Mouse (Mus musculus) C2C12 (cell line): Measurements from ENCODE around the gene Ttll13. TPM values are rescaled to one million over a fixed set of nuclear protein-coding genes. Genes with fewer than 3 reads are reported as not detected.

Experiments used
- H3K27me3 ChIP-seq: one replicate; pipeline ENCODE4 v1.6.1; 2011; ENCODE audit not compliant: control insufficient read depth, insufficient read depth, insufficient read length
- H3K36me3 ChIP-seq: one replicate; pipeline ENCODE4 v1.6.1; 2011; ENCODE audit not compliant: control insufficient read depth, insufficient read depth
- H3K4me3 ChIP-seq: one replicate; pipeline ENCODE4 v1.5.1; 2011; ENCODE audit warnings: mild to moderate bottlenecking, control low read depth; ENCODE audit not compliant: poor library complexity, insufficient read depth, severe bottlenecking
- H3K79me2 ChIP-seq: one replicate; pipeline ENCODE4 v1.6.1; 2011; ENCODE audit not compliant: control insufficient read depth, insufficient read depth
- H3K79me3 ChIP-seq: one replicate; pipeline ENCODE4 v1.6.1; 2011; ENCODE audit warnings: low read depth, control low read depth
- H3ac ChIP-seq: one replicate; pipeline ENCODE3; 2011; ENCODE audit warnings: low read depth; ENCODE audit not compliant: control insufficient read depth, insufficient read length
- CEBPB ChIP-seq: IDR thresholded peaks from one replicate; pipeline ENCODE4 v1.6.1; 2011; ENCODE audit warnings: low read depth, mild to moderate bottlenecking, control low read depth, moderate library complexity
- CTCF ChIP-seq: IDR thresholded peaks from one replicate; pipeline ENCODE4 v1.5.1; 2011; ENCODE audit not compliant: control insufficient read depth, insufficient read depth, insufficient read length
- FOSL1 ChIP-seq: IDR thresholded peaks from one replicate; pipeline ENCODE4 v1.8.0; 2011; ENCODE audit warnings: mild to moderate bottlenecking, low read length; ENCODE audit not compliant: poor library complexity, insufficient read depth, severe bottlenecking
- MAX ChIP-seq: IDR thresholded peaks from one replicate; pipeline ENCODE4 v1.6.1; 2011; ENCODE audit warnings: mild to moderate bottlenecking, control low read depth
- MYOD1 ChIP-seq: IDR thresholded peaks from one replicate; pipeline ENCODE4 v1.6.1; 2011; ENCODE audit warnings: low read depth; ENCODE audit not compliant: control insufficient read depth, insufficient read length
- MYOG ChIP-seq: IDR thresholded peaks from one replicate; pipeline ENCODE4 v1.6.1; 2011; ENCODE audit not compliant: control insufficient read depth, insufficient read length; ENCODE audit errors: extremely low read depth
- USF1 ChIP-seq: IDR thresholded peaks from one replicate; pipeline ENCODE4 v1.6.1; 2011; ENCODE audit warnings: low read depth, mild to moderate bottlenecking, control low read depth, moderate library complexity
- polyA plus RNA-seq: library from polyadenylated mRNA; unstranded; fragments of >200 nt; fragmentation: generic; extraction: Trizol; gene quantifications from one replicate; pipeline ENCODE4 v1.2.1, GENCODE M21; 2012; ENCODE audit warnings: missing spikeins

The Ttll13 gene
- polyA plus RNA-seq, 1 experiment: not detected

DNA sequence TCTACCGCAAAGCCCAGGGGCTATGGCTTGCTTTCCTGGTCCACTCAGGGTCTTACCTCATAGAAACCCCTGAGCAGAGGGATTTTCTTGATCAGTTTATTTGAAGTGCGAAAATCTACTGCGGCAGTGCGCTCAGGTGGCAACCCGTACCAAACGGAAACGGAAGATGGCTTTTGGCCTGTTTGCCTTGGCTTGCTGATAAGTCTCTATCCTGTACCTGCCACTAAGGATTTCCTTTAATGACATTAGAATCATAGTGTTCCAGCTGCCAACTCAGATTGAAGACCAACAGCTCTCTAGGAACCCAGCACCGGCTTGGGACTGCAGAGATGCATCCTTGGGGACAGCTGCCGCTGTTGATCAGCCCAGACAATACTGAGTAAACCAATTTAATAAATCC is 12.4 kb upstream of the Ttll13 start:
- Histone ChIP-seq H3K36me3 (peaks cover under 1% of the 10 kb centered on the region), H3ac (no peak overlapping the region), H3K79me2 (peaks cover 14% of the 10 kb centered on the region), H3K27me3 (no peaks in the 10 kb centered on the region), H3K79me3 (peaks cover 2% of the 10 kb centered on the region), H3K4me3 (no peak overlapping the region)
- TF ChIP-seq MYOD1: no peak
- no peak for TF ChIP-seq CTCF
- TF ChIP-seq MAX: no peak

DNA sequence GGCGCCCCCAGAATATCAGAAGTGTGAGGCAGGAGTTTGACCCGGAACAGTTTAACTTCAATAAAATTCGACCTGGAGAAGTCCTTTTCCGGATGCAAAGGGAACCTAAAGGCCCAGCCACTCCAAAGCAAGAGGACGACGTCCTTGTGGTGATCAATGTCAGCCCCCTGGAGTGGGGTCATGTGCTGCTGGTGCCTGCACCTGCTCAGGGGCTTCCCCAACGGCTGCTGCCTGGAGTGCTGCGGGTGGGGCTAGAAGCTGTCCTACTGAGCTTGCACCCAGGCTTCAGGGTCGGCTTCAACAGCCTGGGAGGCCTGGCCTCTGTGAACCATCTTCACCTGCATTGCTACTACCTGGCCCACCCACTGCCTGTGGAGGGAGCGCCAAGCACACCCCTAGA is 7.6 kb upstream of the Ttll13 start:
- Histone ChIP-seq H3K79me3 (no peaks in the 10 kb centered on the region), H3ac (no peak overlapping the region), H3K79me2 (peaks cover 5% of the 10 kb centered on the region), H3K27me3 (no peaks in the 10 kb centered on the region), H3K4me3 (no peak overlapping the region), H3K36me3 (no peaks in the 10 kb centered on the region)
- TF ChIP-seq CTCF: no peak

DNA sequence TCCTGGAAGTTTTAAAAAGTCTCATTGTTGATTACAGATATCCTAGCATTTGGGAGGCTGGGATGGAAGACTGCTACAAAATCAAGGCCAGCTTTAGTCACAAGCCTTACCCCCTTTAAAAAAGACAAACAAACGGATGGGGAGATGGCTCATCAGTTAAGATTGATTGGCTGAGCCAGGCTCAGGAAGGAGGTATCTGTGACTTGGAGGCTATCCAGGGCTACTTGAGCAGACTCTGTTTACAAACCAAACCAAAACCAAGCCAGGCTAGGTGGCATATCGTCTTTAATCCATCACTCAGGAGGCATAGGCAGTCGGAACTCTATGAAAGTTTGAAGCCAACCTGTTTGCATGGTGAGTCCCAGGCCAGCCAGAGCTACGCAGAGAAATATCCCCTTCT is 4.5 kb upstream of the Ttll13 start:
- Histone ChIP-seq H3K4me3 (no peak overlapping the region), H3K27me3 (no peaks in the 10 kb centered on the region)

DNA sequence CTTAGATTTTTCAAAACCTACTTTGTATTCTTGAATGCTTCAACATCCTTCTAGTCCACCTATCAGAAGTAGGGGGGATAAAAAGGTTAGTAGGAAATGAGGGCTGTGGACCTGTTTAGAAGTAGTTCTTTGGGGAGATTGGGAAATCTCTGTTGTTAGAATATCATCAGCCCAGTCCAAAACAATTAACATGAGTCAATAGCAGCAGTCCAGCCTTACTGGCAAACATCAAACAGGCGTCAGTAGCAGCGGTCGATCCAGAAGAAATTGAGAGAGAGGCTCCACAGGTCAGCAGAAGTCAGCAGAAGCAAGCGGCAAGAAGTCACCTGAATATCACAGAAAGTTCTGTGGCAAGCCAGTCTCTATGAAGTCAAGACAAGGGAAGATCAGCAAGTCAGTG is 1.3 kb upstream of the Ttll13 start:
- no peaks in the 10 kb centered on the region for H3K27me3 ChIP-seq
- H3K4me3 ChIP-seq: no peak overlapping the region
- H3K36me3 ChIP-seq: no peaks in the 10 kb centered on the region
- TF ChIP-seq MYOG: no peak
- no peaks in the 10 kb centered on the region for H3K79me3 ChIP-seq
- H3ac ChIP-seq: no peak overlapping the region
- no peaks in the 10 kb centered on the region for H3K79me2 ChIP-seq

More for the DNA sequence above, 4.5 kb upstream of the Ttll13 start:
- Histone ChIP-seq H3K79me2 (no peaks in the 10 kb centered on the region), H3ac (no peak overlapping the region), H3K79me3 (no peaks in the 10 kb centered on the region), H3K36me3 (no peaks in the 10 kb centered on the region)
- no peak for TF ChIP-seq FOSL1
- TF ChIP-seq MYOD1: no peak
- no peak for TF ChIP-seq MAX
- TF ChIP-seq CTCF: no peak
- TF ChIP-seq CEBPB: no peak
- no peak for TF ChIP-seq MYOG
- TF ChIP-seq USF1: no peak

DNA sequence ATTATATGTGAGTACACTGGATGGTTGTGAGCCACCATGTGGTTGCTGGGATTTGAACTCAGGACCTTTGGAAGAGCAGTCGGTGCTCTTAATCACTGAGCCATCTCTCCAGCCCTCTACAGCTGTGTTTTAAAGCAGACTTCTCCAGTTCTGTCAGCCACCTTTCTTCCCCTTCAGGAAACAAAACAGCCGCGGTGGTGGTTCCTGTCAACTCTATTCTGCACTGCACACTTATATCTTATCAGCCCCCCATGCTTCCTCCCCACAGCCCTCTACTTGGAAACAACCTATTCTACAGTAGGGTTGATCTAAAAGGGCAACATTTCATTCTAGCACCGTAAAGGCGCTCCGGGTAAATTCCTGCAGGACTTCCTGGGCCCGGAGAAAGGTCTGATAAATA is 683 bp downstream of the Ttll13 start:
- no peaks in the 10 kb centered on the region for H3K36me3 ChIP-seq
- no peak overlapping the region for H3K4me3 ChIP-seq
- TF ChIP-seq CTCF: no peak
- no peak for TF ChIP-seq MYOG
- TF ChIP-seq MAX: no peak
- TF ChIP-seq CEBPB: no peak
- TF ChIP-seq FOSL1: no peak
- TF ChIP-seq USF1: no peak
- no peak for TF ChIP-seq MYOD1

DNA sequence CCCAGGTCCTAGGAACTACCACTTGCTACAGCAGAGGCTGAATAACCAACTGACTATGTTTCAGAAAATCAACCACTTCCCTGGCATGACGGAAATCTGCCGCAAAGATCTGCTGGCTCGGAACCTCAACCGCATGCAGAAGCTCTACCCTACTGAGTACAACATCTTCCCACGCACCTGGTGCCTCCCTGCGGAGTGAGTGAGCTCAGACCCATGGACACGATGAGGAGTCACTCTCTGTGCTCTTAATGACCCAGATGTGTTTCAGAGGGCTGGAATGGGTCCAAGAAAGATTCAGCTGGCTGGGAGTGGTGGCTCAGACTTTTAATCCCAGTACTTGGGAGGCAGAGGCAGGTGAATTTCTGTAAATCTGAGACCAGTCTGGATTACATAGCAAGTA is 6.3 kb downstream of the Ttll13 start:
- no peaks in the 10 kb centered on the region for H3K27me3 ChIP-seq
- H3K36me3 ChIP-seq: no peaks in the 10 kb centered on the region
- no peaks in the 10 kb centered on the region for H3K79me3 ChIP-seq
- no peak overlapping the region for H3ac ChIP-seq
- H3K4me3 ChIP-seq: no peak overlapping the region
- H3K79me2 ChIP-seq: no peaks in the 10 kb centered on the region
- TF ChIP-seq CTCF: no peak
- no peak for TF ChIP-seq MYOG
- no peak for TF ChIP-seq MAX
- no peak for TF ChIP-seq CEBPB
- TF ChIP-seq FOSL1: no peak
- no peak for TF ChIP-seq USF1
- no peak for TF ChIP-seq MYOD1

More for the DNA sequence above, 683 bp downstream of the Ttll13 start:
- Histone ChIP-seq H3K79me3 (no peaks in the 10 kb centered on the region), H3ac (no peak overlapping the region), H3K79me2 (no peaks in the 10 kb centered on the region), H3K27me3 (no peaks in the 10 kb centered on the region)

DNA sequence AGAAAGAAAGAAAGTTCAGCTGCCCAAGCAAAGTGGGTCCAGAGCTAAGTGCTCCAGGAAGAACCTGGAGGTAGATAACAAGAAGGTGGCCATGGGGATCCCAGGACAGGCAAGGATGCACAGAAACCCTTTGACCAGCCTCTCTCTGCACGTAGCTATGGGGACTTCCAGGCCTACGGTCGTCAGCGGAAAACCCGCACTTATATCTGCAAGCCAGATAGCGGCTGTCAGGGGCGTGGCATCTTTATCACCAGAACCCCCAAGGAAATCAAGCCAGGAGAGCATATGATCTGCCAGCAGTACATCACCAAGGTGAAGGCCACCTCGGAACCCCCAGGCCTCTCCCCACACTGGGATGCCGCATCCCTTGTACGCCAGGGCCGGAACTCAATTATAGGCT is 6.7 kb downstream of the Ttll13 start:
- TF ChIP-seq MAX (no peak), FOSL1 (no peak), MYOD1 (no peak), MYOG (no peak), CEBPB (no peak), CTCF (no peak), USF1 (no peak)
- no peaks in the 10 kb centered on the region for H3K79me3 ChIP-seq
- H3K27me3 ChIP-seq: no peaks in the 10 kb centered on the region
- no peaks in the 10 kb centered on the region for H3K36me3 ChIP-seq
- no peak overlapping the region for H3ac ChIP-seq
- H3K79me2 ChIP-seq: no peaks in the 10 kb centered on the region
- no peak overlapping the region for H3K4me3 ChIP-seq
